Mouse (Mus musculus): ENCODE data around the gene Sgpp1.
"Not testable (repeated sequence)": the region's sequence is repeated elsewhere in the genome, so short reads cannot be mapped to it uniquely, and the experiment has no call there.

The Sgpp1 gene

GRCm38 (mm10) chr12:75731927-75732443 is 3.5 kb downstream of the Sgpp1 start:
- DNase-seq (ENCODE audit: low read depth, low spot score), result no peak

GRCm38 (mm10) chr12:75731508-75731907 is 4.0 kb downstream of the Sgpp1 start:
- no peak for DNase-seq (ENCODE audit: low read depth, low spot score)

- no peak for DNase-seq (ENCODE audit: low read depth, low spot score)
Measured at GRCm38 (mm10) chr12:75730458-75730857, 5.1 kb downstream of the Sgpp1 start.

GRCm38 (mm10) chr12:75729876-75730275 is 5.7 kb downstream of the Sgpp1 start:
- DNase-seq (ENCODE audit: low read depth, low spot score), result no peak

GRCm38 (mm10) chr12:75727333-75728125 is 8.0 kb downstream of the Sgpp1 start:
- DNase-seq (ENCODE audit: low read depth, low spot score), result no peak

- no peak for DNase-seq (ENCODE audit: low read depth, low spot score)
Measured at GRCm38 (mm10) chr12:75726349-75726861, 9.1 kb downstream of the Sgpp1 start.

- no peak for DNase-seq (ENCODE audit: low read depth, low spot score)
Measured at GRCm38 (mm10) chr12:75724621-75725324, 10.8 kb downstream of the Sgpp1 start.

- DNase-seq (ENCODE audit: low read depth, low spot score), result no peak
Measured at GRCm38 (mm10) chr12:75723839-75724463, 11.6 kb downstream of the Sgpp1 start.

- no peak for DNase-seq (ENCODE audit: low read depth, low spot score)
Measured at GRCm38 (mm10) chr12:75721941-75722340, 13.6 kb downstream of the Sgpp1 start.

GRCm38 (mm10) chr12:75721006-75721405 is 14.5 kb downstream of the Sgpp1 start:
- DNase-seq (ENCODE audit: low read depth, low spot score), result no peak

GRCm38 (mm10) chr12:75713596-75713995 is 21.9 kb downstream of the Sgpp1 start:
- no peak for DNase-seq (ENCODE audit: low read depth, low spot score)

GRCm38 (mm10) chr12:75712905-75713304 is 22.6 kb downstream of the Sgpp1 start:
- DNase-seq (ENCODE audit: low read depth, low spot score), result not testable (repeated sequence)

- no peak for DNase-seq (ENCODE audit: low read depth, low spot score)
Measured at GRCm38 (mm10) chr12:75710596-75711376, 24.7 kb downstream of the Sgpp1 start.

- no peak for DNase-seq (ENCODE audit: low read depth, low spot score)
Measured at GRCm38 (mm10) chr12:75709506-75709905, 26.0 kb downstream of the Sgpp1 start.

GRCm38 (mm10) chr12:75706670-75707069 is 28.9 kb downstream of the Sgpp1 start:
- DNase-seq (ENCODE audit: low read depth, low spot score), result no peak

- DNase-seq (ENCODE audit: low read depth, low spot score), result no peak
Measured at GRCm38 (mm10) chr12:75702739-75703122, 32.8 kb downstream of the Sgpp1 start.

- no peak for DNase-seq (ENCODE audit: low read depth, low spot score)
Measured at GRCm38 (mm10) chr12:75702084-75702738, 33.3 kb downstream of the Sgpp1 start.

- peak; percentile 13 for DNase-seq (ENCODE audit: low read depth, low spot score)
Measured at GRCm38 (mm10) chr12:75701173-75702083, 34.1 kb downstream of the Sgpp1 start.

- DNase-seq (ENCODE audit: low read depth, low spot score), result no peak
Measured at GRCm38 (mm10) chr12:75698692-75699091, 36.8 kb downstream of the Sgpp1 start.

- DNase-seq (ENCODE audit: low read depth, low spot score), result not testable (repeated sequence)
Measured at GRCm38 (mm10) chr12:75695845-75696244, 39.7 kb downstream of the Sgpp1 start.

All from WW6 (cell line).